Mouse (Mus musculus) cortical plate, adult 2 months (tissue): Measurements from ENCODE around the gene Plcxd1. TPM values are rescaled to one million over a fixed set of nuclear protein-coding genes. Genes with fewer than 3 reads are reported as not detected.
"Not testable (repeated sequence)": the region's sequence is repeated elsewhere in the genome, so short reads cannot be mapped to it uniquely, and the experiment has no call there.

Source experiments
- H3K27ac ChIP-seq: fragments of 200-500 bp; 2 replicates; pipeline ENCODE4 v1.5.1; 2012; ENCODE audit warnings: low read length, control low read depth, inconsistent platforms; ENCODE audit not compliant: insufficient read depth
- H3K4me1 ChIP-seq: fragments of 200-500 bp; 2 replicates; pipeline ENCODE4 v1.6.1; 2011; ENCODE audit warnings: low read length; ENCODE audit not compliant: control insufficient read depth, insufficient read depth
- H3K4me3 ChIP-seq: fragments of 200-500 bp; 2 replicates; pipeline ENCODE4 v1.5.1; 2011; ENCODE audit warnings: mild to moderate bottlenecking, low read length, control low read depth; ENCODE audit not compliant: insufficient read depth
- CTCF ChIP-seq: fragments of 200-500 bp; IDR thresholded peaks from 2 replicates; pipeline ENCODE4 v1.5.1; 2011; ENCODE audit warnings: mild to moderate bottlenecking, control low read depth, low read length; ENCODE audit not compliant: insufficient read depth; ENCODE audit errors: extremely low read depth
- POLR2A ChIP-seq: fragments of 200-500 bp; IDR thresholded peaks from 2 replicates; pipeline ENCODE4 v1.6.1; 2011; ENCODE audit warnings: mild to moderate bottlenecking, low read length, control low read depth; ENCODE audit not compliant: insufficient read depth; ENCODE audit errors: extremely low read depth
- polyA plus RNA-seq: library from polyadenylated mRNA; depleted of rRNA; stranded (reverse); fragments of >200 nt; gene quantifications from 2 replicates; pipeline ENCODE4 v1.2.3, GENCODE M21; 2012; rRNA removed

The Plcxd1 gene
- polyA plus RNA-seq, result 18.6 and 20.3 TPM in 2 replicates

DNA sequence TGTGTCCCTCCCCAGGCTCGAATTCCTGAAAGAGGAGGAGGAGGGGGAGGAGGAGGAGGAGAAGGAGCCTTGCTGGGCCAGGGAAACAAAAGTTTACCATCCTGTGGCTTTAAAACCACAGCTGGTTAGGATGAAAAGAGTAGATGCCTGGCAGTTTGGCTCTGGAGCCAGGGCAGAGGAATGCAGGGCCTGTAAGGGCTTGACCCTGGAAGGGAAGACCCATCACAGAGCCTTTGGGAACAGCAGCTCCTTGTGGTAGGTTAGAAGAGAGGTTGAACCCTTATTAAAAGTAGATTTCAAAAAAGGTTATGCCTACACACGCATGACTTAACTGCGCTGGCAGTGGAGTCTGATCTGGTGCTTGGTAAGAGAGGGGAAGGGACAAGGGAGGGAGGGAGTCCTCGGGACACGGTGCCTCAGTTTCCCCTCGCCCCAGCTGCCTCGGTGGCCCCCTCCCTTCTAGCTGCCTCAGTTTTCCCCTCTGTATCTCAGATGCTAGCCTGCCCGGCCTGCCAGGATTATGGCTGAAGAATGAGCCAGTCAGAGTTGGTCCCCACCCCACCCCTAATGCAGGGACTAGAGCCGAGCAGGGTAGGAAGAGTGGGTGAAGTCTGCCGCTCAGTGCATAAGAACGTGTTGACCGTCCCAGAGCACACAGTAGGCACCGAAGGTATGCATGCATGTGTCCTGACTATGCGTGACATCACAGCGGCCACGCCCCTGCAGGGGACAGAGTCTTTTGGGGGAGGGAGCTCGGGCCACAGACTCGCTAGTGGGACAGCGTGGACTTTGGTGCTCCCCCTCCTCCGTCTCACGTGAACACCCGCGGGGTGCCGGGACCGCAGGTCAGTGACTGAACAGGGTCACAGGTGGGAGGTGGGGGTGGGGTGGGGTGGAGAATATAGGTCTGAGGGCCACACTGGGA, at the start of gene Plcxd1:
TSS of gene Plcxd1 (plus strand) at position 314 of the 925 bp plus-strand sequence.
- Histone ChIP-seq H3K27ac (peak within 1 kb of the TSS; percentile 49; the same call in 1 of the 2 replicates), H3K4me1 (no peaks in the 10 kb centered on the region), H3K4me3 (peak within 1 kb of the TSS; percentile 57)
- no peak for TF ChIP-seq POLR2A
- no peak for TF ChIP-seq CTCF

DNA sequence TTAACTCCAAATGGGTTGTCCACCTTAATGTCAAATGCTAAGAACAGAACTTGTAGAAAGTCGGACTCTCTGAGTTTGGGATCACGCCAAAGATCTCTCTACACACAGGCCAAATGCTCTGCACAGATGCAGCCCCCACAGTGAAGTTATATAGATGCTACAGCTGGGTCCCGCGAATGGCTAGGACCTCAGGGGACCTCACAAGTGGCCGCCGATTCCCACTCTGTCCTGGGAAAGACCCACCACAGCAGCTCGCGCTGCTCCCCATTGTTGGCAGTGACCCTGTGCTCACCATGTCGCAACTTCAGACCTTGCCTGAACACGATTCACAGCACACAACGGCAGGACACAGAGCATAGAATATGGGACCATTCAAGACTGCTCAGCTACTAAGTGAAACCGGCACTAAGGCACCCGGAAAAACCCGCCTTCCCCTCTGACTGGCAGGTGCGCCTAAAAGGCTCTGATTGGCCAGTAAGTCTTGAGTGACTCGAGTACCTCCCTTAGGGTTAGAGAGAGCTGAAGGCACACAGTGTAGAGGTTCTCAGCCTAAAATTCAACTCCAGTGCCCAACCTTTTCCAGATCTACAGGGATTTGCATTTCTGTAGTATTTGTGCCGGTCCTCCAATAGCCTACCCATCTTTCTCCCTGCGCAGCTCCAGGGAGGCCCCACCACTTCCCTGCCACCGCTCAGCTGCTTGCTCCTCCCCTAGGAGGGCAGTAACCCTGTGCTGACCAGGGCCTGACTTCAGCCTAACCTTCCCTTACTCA, 41.9 kb upstream of the Plcxd1 start:
- Histone ChIP-seq H3K27ac (peak overlapping the region; percentile 83), H3K4me3 (peak overlapping the region; percentile 93), H3K4me1 (no peaks in the 10 kb centered on the region)
- TF ChIP-seq CTCF (no peak), POLR2A (0 out of 2 replicates have a peak, but pooled peaks have one; percentile 29)

DNA sequence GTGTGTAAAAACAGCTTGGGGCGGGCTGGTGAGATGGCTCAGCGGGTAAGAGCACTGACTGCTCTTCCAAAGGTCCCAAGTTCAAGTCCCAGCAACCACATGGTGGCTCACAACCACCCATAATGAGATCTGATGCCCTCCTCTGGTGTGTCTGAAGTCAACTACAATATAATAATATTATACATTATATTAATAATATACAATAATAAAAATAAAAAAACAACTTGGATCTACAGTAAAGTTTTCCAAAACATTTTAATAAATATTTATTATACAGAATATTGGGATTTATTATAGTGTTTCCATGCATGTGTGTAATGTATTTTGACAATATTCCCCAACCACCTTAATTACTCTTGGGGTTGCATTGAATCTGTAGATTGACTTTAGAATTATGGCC, 27.4 kb upstream of the Plcxd1 start, which contains the start of gene Gm17655:
TSS of gene Gm17655 (minus strand) at position 101 of the 400 bp plus-strand sequence.
- not testable (repeated sequence) for H3K4me3 ChIP-seq, H3K27ac ChIP-seq, H3K4me1 ChIP-seq

DNA sequence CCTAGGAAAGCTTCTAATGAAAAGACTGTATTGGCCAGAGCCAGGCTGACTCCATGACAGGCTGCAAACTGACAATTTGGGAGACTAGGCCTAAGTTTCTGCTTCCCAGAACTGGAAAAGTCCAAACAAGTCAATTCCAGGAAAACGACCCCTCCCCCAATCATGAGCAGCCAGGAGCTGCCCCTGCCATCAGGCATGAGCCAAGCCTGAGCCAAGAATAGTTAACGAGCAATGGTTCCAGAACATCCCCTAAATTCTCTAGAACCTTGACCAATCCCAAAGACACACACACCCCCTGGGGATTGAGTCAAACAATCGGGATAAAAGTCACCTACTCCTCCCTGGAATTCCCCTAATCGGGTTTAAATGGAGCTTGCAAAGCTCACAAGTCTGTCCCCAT, 16.8 kb upstream of the Plcxd1 start:
- no peaks in the 10 kb centered on the region for H3K4me1 ChIP-seq
- TF ChIP-seq CTCF (no peak), POLR2A (no peak)
- no peak overlapping the region for H3K4me3 ChIP-seq
- H3K27ac ChIP-seq, result no peak overlapping the region

DNA sequence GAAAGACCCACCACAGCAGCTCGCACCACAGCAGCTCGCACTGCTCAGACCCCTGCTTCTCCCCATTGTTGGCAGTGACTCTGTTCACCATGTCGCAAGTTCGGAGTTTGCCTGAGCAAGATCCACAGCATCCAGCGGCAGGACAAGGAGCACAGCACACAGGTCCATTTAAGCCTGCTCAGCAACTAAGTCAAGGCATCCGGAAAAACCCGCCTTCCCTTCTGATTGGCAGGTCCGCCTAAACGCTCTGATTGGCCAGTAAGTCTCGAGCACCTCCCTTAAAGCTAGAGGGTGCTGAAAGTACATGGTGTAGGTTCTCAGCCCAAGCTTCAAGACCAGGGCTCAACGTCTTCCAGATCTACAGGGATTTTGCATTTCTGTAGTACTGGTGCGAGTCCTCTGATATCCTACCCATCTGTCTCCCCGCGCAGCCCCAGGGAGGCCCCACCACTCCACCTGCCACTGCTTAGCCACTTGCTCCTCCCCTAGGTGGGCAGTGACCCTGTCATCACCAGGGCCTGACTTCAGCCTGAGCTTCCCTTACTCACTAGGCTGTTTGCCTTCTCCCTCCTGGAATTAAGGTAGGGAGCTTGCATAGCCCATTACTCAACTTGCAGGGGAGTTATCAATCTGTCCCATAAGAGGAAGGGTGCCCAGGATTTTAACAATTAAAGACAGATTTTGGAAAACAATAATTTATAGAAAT, 13.5 kb upstream of the Plcxd1 start:
- H3K27ac ChIP-seq, result no peak overlapping the region
- TF ChIP-seq CTCF, result no peak

DNA sequence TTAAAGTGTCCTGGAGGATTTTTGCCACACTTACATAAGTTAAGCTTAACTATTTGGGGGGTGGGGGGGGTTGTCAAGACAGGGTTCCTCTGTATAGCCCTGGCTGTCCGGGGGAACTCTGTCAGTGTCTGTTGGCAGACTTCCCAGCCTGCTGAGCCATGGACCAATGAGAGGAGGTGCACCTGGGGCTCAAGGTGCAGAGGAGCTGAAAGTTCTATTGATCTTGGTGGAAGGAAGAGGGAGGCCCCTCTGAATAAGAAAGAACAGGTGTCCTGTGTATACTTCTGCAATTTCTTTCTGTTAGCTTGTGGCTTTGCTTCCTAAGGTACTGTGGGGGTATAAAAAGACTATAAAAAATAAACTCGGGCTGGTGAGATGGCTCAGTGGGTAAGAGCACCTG, 8.2 kb upstream of the Plcxd1 start:
- TF ChIP-seq CTCF, result no peak
- no peak for TF ChIP-seq POLR2A
- no peaks in the 10 kb centered on the region for H3K4me1 ChIP-seq
- no peak overlapping the region for H3K4me3 ChIP-seq
- H3K27ac ChIP-seq, result no peak overlapping the region

More for the DNA sequence above, 13.5 kb upstream of the Plcxd1 start:
- Histone ChIP-seq H3K4me3 (no peak overlapping the region), H3K4me1 (no peaks in the 10 kb centered on the region)

DNA sequence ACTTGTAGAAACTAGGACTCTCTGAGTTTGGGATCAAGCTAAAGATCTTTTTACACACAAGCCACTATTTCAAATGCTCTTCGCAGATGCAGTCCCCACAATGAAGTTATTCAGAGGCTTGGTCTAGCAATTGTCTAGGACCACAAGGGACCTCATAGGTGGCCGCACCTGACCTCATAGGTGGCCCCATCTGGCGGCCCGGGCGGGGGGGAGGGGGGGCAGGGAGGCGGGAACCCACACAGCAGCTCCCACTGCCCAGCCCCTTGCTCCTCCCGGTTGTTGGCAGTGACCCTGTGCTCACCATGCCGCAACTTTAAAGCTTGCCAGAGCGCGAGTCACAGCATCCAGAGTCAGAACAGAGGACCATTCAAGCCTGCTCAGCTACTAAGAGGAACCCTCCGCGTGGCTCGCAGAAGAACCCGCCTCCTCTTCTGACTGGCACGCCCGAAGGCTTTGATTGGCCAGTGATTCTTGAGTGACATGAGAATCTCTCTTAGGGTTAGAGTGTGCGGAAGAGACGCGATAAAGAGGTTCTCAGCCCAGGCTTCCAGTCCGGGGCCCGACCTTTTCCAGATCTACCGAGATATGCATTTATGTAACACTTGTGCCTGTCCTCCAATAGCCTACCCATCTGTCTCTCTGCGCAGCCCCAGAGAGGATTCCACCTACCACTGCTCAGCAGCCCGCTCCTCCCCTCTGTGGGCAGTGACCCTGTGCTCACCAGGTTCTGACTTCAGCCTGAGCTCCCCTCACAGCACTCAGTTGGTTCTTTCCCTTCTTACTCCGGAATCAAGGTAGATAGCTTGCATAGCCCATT, 5.5 kb upstream of the Plcxd1 start, which contains the start of gene Gm35315:
TSS of gene Gm35315 (minus strand) at position 391 of the 817 bp plus-strand sequence.
- H3K27ac ChIP-seq, result peak within 1 kb of the TSS; percentile 49; the same call in 1 of the 2 replicates
- peak within 1 kb of the TSS; percentile 41 for H3K4me3 ChIP-seq
- TF ChIP-seq CTCF (no peak), POLR2A (peak; percentile 48; the same call in 1 of the 2 replicates)
- no peaks in the 10 kb centered on the region for H3K4me1 ChIP-seq

DNA sequence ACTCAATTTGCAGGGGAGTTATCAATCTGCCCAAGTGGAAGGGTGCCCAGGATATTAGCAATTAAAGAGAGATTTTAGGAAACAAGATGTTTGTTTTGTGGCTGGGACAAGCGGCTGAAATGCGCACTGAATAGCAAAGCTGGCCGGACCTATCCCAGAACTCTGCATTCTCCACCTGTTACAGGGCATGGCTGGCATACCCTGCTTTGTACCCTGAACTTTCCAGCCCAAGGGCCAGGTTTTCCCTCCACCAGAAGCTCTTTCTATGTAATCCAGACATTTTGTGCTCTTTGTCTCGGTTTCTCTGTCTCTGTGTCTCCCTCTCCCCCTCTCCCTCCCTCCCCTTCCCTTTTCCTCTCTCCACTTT, 4.9 kb upstream of the Plcxd1 start:
- TF ChIP-seq CTCF (no peak), POLR2A (no peak)

More for the DNA sequence above, 4.9 kb upstream of the Plcxd1 start:
- Histone ChIP-seq H3K4me1 (no peaks in the 10 kb centered on the region), H3K4me3 (peak overlapping the region; percentile 41), H3K27ac (peak overlapping the region; percentile 49; the same call in 1 of the 2 replicates)
